Mouse (Mus musculus): ENCODE results near the gene Cdkn1b.

GRCm38 (mm10) chr6:134887008-134887407 is 33.2 kb upstream of the Cdkn1b start:
- TF ChIP-seq CTCF (IDR thresholded peaks at IDR 0.05) (no peak), EP300 (IDR thresholded peaks at IDR 0.05; ENCODE audit: insufficient read depth, low read depth, low read length) (no peak), POLR2A (IDR thresholded peaks at IDR 0.05; ENCODE audit: insufficient read depth, low read depth, low read length) (no peak)

All from heart, adult 2 months (tissue).